Comparison of ENCODE assay signal across 1 mouse cellular context in the genomic region with DNA sequence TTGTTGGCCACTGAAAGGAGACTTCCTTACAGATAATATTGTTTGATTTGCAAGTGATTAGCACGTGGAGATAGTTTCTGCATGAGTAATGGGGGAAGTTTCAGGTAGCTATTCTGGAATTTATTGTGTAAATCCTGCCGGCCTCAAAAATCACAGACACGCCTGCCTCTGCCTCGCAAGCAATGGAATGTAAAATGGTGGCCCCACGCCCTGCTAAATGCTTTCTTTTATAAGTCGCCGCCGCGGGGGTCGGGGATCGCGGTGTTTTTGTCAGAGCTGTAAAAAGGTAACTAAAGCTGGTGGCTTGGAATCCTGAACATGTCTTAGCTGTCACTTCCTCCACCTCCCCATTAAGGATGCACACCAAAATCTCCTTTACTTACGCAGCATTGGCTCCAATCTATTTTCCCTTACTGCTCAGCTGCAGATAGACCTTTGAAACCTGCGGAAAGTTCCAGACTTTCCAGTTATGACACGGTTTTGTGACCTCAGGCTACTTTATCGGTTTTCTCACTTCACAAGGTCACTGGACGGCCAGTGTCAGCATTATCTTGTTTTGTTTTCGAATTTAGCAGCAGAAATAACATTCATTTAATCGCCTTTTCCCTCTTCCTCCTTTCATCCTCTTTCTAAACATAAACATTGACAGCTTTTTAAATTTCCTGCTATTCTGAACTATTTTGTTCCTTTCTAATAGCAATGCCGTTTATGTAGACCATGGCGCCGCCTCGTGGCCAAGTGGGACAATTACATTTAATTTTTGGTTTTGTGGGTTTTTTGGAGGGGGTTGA.
TF ChIP-seq lines count a peak whose summit lies in the region.

No protein-coding gene starts in this region.

TF ChIP-seq in CH12.LX, 34 proteins besides CTCF, POLR2A, EP300 and RAD21 (continued from another document):
- 0 out of 2 replicates have a peak, but pooled peaks have one; percentile 19 for TF ChIP-seq CHD2 (IDR thresholded peaks at IDR 0.05; ENCODE audit: low read length)
- TF ChIP-seq JUN (IDR thresholded peaks at IDR 0.05; ENCODE audit: insufficient read depth, low read depth, low read length) = no peak
- peak; percentile 81 for TF ChIP-seq BHLHE40 (IDR thresholded peaks at IDR 0.05; ENCODE audit: low read depth, low read length)
